Mouse (Mus musculus) CH12.LX (cell line): ENCODE measurements around the gene Ehmt2. TPM values are rescaled to one million over a fixed set of nuclear protein-coding genes. Genes with fewer than 3 reads are reported as not detected.

Source experiments
- DNase-seq: peaks from one replicate; pipeline ENCODE4 v3.0.0-alpha.2; 2013; ENCODE audit errors: extremely low read depth
- H3K27ac ChIP-seq: 2 replicates; pipeline ENCODE4 v1.5.1; 2012; ENCODE audit warnings: low read depth, mild to moderate bottlenecking, control low read depth, moderate library complexity; ENCODE audit not compliant: insufficient read depth
- H3K27me3 ChIP-seq: replicated peaks from 2 replicates; pipeline ENCODE3; 2012; ENCODE audit warnings: inconsistent platforms
- H3K36me3 ChIP-seq, 2 experiments: replicated peaks in 1 of 2; 2 replicates each; pipeline versions ENCODE3 to v1.6.1; 2012; ENCODE audit warnings: inconsistent platforms in 1 of 2, low read length in 1 of 2, mild to moderate bottlenecking in 1 of 2, mixed read lengths in 1 of 2, moderate library complexity in 1 of 2; ENCODE audit not compliant: control insufficient read depth in 1 of 2, insufficient read depth in 1 of 2
- H3K4me1 ChIP-seq, 2 experiments: 2 replicates each; pipeline ENCODE4 v1.6.1; 2012; ENCODE audit warnings: inconsistent platforms in 1 of 2, moderate library complexity in 1 of 2; ENCODE audit not compliant: insufficient read depth in 2 of 2, control insufficient read depth in 1 of 2
- H3K4me2 ChIP-seq: 2 replicates; pipeline ENCODE4 v1.6.1; 2012; ENCODE audit warnings: low read depth, mild to moderate bottlenecking, control low read depth; ENCODE audit not compliant: poor library complexity, insufficient read depth, severe bottlenecking
- H3K4me3 ChIP-seq, 3 experiments: fragments of 150-350 bp in 1 of 3; sonication (generic) in 1 of 3; replicated peaks in 1 of 3; 2 replicates each; pipeline versions ENCODE3 to v1.5.1; 2011 to 2012; ENCODE audit warnings: low read depth in 2 of 3, low read length in 2 of 3, mild to moderate bottlenecking in 2 of 3, moderate library complexity in 2 of 3, control low read depth in 1 of 3, improper control_type of control experiment in 1 of 3, inconsistent platforms in 1 of 3, mixed read lengths in 1 of 3; ENCODE audit not compliant: poor library complexity in 1 of 3
- H3K79me2 ChIP-seq: replicated peaks from 2 replicates; pipeline ENCODE4 v1.6.1; 2012; ENCODE audit warnings: mild to moderate bottlenecking, moderate library complexity; ENCODE audit not compliant: control insufficient read depth, poor library complexity, insufficient read depth, severe bottlenecking; ENCODE audit errors: extremely low read depth
- H3K9ac ChIP-seq: 2 replicates; pipeline ENCODE4 v1.6.1; 2012; ENCODE audit warnings: low read depth, mild to moderate bottlenecking, control low read depth, moderate library complexity; ENCODE audit not compliant: insufficient read depth
- H3K9me3 ChIP-seq: replicated peaks from 2 replicates; pipeline ENCODE3; 2012; ENCODE audit warnings: low read length, inconsistent platforms, mixed read lengths
- BHLHE40 ChIP-seq: IDR thresholded peaks from 2 replicates; pipeline ENCODE4 v1.6.1; 2011; ENCODE audit warnings: mild to moderate bottlenecking, low read depth, low read length, improper control_type of control experiment
- CHD2 ChIP-seq: IDR thresholded peaks from 2 replicates; pipeline ENCODE4 v1.6.1; 2011; ENCODE audit warnings: low read length, improper control_type of control experiment
- CTCF ChIP-seq, 2 experiments: IDR thresholded peaks in 1 of 2; conservative IDR thresholded peaks in 1 of 2; 2 replicates each; pipeline ENCODE4 v1.5.1; 2011 to 2012; ENCODE audit warnings: low read depth in 2 of 2, low read length in 2 of 2, improper control_type of control experiment in 1 of 2, inconsistent platforms in 1 of 2, mild to moderate bottlenecking in 1 of 2, moderate library complexity in 1 of 2
- E2F4 ChIP-seq: IDR thresholded peaks from 2 replicates; pipeline ENCODE4 v1.6.1; 2011; ENCODE audit warnings: low read depth, low read length, improper control_type of control experiment; ENCODE audit not compliant: insufficient replicate concordance
- ELF1 ChIP-seq: IDR thresholded peaks from 2 replicates; pipeline ENCODE4 v1.6.1; 2014; ENCODE audit warnings: low read depth, mild to moderate bottlenecking, inconsistent platforms, low read length, improper control_type of control experiment
- EP300 ChIP-seq: IDR thresholded peaks from 2 replicates; pipeline ENCODE4 v1.6.1; 2011; ENCODE audit warnings: low read length, improper control_type of control experiment
- ETS1 ChIP-seq: conservative IDR thresholded peaks from 2 replicates; pipeline ENCODE4 v1.6.1; 2012; ENCODE audit warnings: low read depth, mild to moderate bottlenecking, inconsistent platforms, low read length, improper control_type of control experiment, moderate library complexity
- GABPA ChIP-seq: IDR thresholded peaks from 2 replicates; pipeline ENCODE4 v1.6.1; 2012; ENCODE audit warnings: low read depth, low read length, improper control_type of control experiment, inconsistent platforms; ENCODE audit not compliant: insufficient replicate concordance
- JUN ChIP-seq: IDR thresholded peaks from 2 replicates; pipeline ENCODE4 v1.6.1; 2011; ENCODE audit warnings: low read depth, mild to moderate bottlenecking, low read length, improper control_type of control experiment, moderate library complexity; ENCODE audit not compliant: insufficient read depth
- JUND ChIP-seq: conservative IDR thresholded peaks from 2 replicates; pipeline ENCODE4 v1.6.1; 2011; ENCODE audit warnings: low read depth, low read length, improper control_type of control experiment
- MAZ ChIP-seq: IDR thresholded peaks from 2 replicates; pipeline ENCODE4 v1.6.1; 2012; ENCODE audit warnings: low read depth, mild to moderate bottlenecking, inconsistent platforms, low read length, improper control_type of control experiment, moderate library complexity
- MEF2A ChIP-seq: IDR thresholded peaks from 2 replicates; pipeline ENCODE4 v1.6.1; 2014; ENCODE audit warnings: low read depth, mild to moderate bottlenecking, inconsistent platforms, low read length, improper control_type of control experiment, borderline replicate concordance
- MXI1 ChIP-seq: IDR thresholded peaks from 2 replicates; pipeline ENCODE4 v1.6.1; 2011; ENCODE audit warnings: mild to moderate bottlenecking, low read depth, low read length, improper control_type of control experiment
- MYC ChIP-seq: IDR thresholded peaks from 2 replicates; pipeline ENCODE4 v1.6.1; 2011; ENCODE audit warnings: low read depth, mild to moderate bottlenecking, improper control_type of control experiment, low read length
- NRF1 ChIP-seq: IDR thresholded peaks from 2 replicates; pipeline ENCODE4 v1.6.1; 2014; ENCODE audit warnings: low read depth, mild to moderate bottlenecking, inconsistent platforms, low read length, improper control_type of control experiment, moderate library complexity
- POLR2AphosphoS2 ChIP-seq: IDR thresholded peaks from 2 replicates; pipeline ENCODE4 v1.6.1; 2011; ENCODE audit warnings: low read depth, low read length, improper control_type of control experiment
- RCOR1 ChIP-seq: conservative IDR thresholded peaks from 2 replicates; pipeline ENCODE4 v1.6.1; 2012; ENCODE audit warnings: low read depth, mild to moderate bottlenecking, inconsistent platforms, low read length, improper control_type of control experiment
- SIN3A ChIP-seq: IDR thresholded peaks from 2 replicates; pipeline ENCODE4 v1.6.1; 2012; ENCODE audit warnings: low read length, improper control_type of control experiment, inconsistent platforms
- SMC3 ChIP-seq: IDR thresholded peaks from 2 replicates; pipeline ENCODE4 v1.6.1; 2011; ENCODE audit warnings: low read depth, low read length, improper control_type of control experiment
- TCF12 ChIP-seq: IDR thresholded peaks from 2 replicates; pipeline ENCODE4 v1.6.1; 2014; ENCODE audit warnings: low read depth, mild to moderate bottlenecking, inconsistent platforms, low read length, improper control_type of control experiment
- UBTF ChIP-seq: IDR thresholded peaks from 2 replicates; pipeline ENCODE4 v1.6.1; 2012; ENCODE audit warnings: low read depth, mild to moderate bottlenecking, inconsistent platforms, low read length, improper control_type of control experiment, moderate library complexity
- USF1 ChIP-seq: IDR thresholded peaks from 2 replicates; pipeline ENCODE4 v1.6.1; 2014; ENCODE audit warnings: low read depth, mild to moderate bottlenecking, inconsistent platforms, low read length, improper control_type of control experiment
- USF2 ChIP-seq: conservative IDR thresholded peaks from 2 replicates; pipeline ENCODE4 v1.6.1; 2011; ENCODE audit warnings: low read depth, low read length, improper control_type of control experiment
- ZC3H11A ChIP-seq: IDR thresholded peaks from 2 replicates; pipeline ENCODE4 v1.6.1; 2012; ENCODE audit warnings: low read depth, mild to moderate bottlenecking, inconsistent platforms, low read length, improper control_type of control experiment
- ZMIZ1 ChIP-seq: IDR thresholded peaks from 2 replicates; pipeline ENCODE4 v1.6.1; 2012; ENCODE audit warnings: low read depth, mild to moderate bottlenecking, inconsistent platforms, low read length, improper control_type of control experiment
- ZNF384 ChIP-seq: IDR thresholded peaks from 2 replicates; pipeline ENCODE4 v1.6.1; 2012; ENCODE audit warnings: low read depth, low read length, improper control_type of control experiment, inconsistent platforms
- dilution Hi-C: fragments of 300-500 bp; cut with MboI; formaldehyde crosslinking; loops from 2 replicates; pipeline ENCODE4 v1.14.3; 2020; ENCODE audit warnings: low sequenced_read_pairs; ENCODE audit not compliant: extremely low pct_unique_long_range_greater_than_20kb, extremely low pct_ligation_motif_present
- in situ Hi-C: fragments of 300-500 bp; cut with MboI; formaldehyde crosslinking; loops from 3 replicates; pipeline ENCODE4 v1.14.3; 2019; ENCODE audit warnings: low sequenced_read_pairs, low pct_ligation_motif_present, low pct_unique_long_range_greater_than_20kb, mixed read lengths
- polyA plus RNA-seq: library from polyadenylated mRNA; unstranded; fragments of >175 nt; gene quantifications from 2 replicates; pipeline ENCODE4 v1.2.1, GENCODE M21; 2012; ENCODE audit warnings: low read depth; ENCODE audit not compliant: insufficient read length
- total RNA-seq, 2 experiments: library from RNA; depleted of rRNA; stranded (reverse); fragments of 300-350 nt in 1 of 2; fragments of >200 nt in 1 of 2; gene quantifications; 2 replicates each; pipeline ENCODE4 v1.2.3; 2012 to 2014

Ehmt2 gene
- total and polyA plus RNA-seq, 3 experiments: 73.5 to 150 (median 113) TPM

DNA sequence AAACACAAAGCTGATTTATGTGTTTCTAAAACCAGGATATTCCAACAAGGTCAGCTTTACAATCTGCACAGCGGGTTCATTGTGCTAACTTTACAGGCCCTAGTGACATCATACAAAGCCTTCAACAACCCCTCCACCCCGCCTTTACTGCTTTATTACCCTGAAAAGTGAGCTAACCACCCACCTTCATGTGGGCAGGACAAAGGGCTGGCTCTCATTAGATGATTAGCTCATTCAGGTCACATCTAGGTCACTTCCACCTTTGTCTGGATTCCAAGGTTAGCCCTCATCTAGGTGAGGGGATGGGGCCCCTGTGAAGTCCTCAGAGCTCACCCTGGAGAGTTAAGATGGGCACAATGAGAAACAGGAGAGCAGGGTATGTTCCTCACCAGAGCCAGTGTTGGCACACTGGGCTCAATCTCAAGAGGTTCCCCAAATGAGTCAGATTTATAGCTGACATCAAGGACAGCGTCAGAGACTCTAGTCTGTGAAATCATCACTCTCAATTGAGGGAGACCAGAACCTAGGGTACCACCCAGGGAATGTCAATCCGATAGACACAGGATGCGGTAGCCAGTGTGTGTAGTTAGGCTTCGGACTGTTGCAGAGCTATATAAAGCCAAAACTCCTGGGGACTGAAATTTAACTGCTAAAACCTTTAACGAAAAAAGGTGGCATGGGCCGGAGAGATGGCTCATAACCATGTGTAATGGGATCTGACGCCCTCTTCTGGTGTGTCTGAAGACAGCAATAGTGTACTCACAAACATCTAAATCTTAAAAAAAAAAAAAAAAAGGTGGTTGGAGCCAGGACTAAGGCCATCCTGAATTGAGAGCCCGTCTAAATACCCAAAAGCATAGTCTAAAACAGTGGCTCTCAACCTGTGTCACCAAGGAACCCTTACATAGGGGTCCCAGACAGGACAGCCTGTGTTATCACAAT, 52.5 kb downstream of the Ehmt2 start:
- peaks cover 15 to 29% of the 10 kb centered on the region in 2 experiments for H3K36me3 ChIP-seq
- TF ChIP-seq MAZ: no peak
- peak; percentile 26 to 43; a peak in 2 of 4 replicates for TF ChIP-seq CTCF (conservative IDR thresholded peaks at IDR 0.05 in 1 of 2, IDR thresholded peaks at IDR 0.05 in 1 of 2; ENCODE audit: low read depth in 2 of 2, low read length in 2 of 2)
- TF ChIP-seq CHD2: 0 out of 2 replicates have a peak, but pooled peaks have one; percentile 21
- TF ChIP-seq MYC: peak; percentile 81
- peak; percentile 25; the same call in 1 of the 2 replicates for TF ChIP-seq ZMIZ1
- no peak for TF ChIP-seq POLR2AphosphoS2
- peak; percentile 49; the same call in 1 of the 2 replicates for TF ChIP-seq SIN3A
- peak; percentile 78 for TF ChIP-seq ZNF384
- peak overlapping the region; percentile 92 for H3K9ac ChIP-seq
- dilution Hi-C loops (no loop called here), in situ Hi-C loops (no loop called here)
- H3K27me3 ChIP-seq: no peaks in the 10 kb centered on the region
- H3K27ac ChIP-seq: peak overlapping the region; percentile 51; the same call in 1 of the 2 replicates
- peaks cover 19% of the 10 kb centered on the region for H3K79me2 ChIP-seq
- H3K4me2 ChIP-seq: peak overlapping the region; percentile 87
- no peaks in the 10 kb centered on the region for H3K9me3 ChIP-seq
- DNase-seq: peak; percentile 37
- H3K4me1 ChIP-seq: peaks cover 10 to 19% of the 10 kb centered on the region in 2 experiments; a peak in 3 of 4 replicates
- H3K4me3 ChIP-seq: peak overlapping the region; percentile 87 to 98 (median 96)

DNA sequence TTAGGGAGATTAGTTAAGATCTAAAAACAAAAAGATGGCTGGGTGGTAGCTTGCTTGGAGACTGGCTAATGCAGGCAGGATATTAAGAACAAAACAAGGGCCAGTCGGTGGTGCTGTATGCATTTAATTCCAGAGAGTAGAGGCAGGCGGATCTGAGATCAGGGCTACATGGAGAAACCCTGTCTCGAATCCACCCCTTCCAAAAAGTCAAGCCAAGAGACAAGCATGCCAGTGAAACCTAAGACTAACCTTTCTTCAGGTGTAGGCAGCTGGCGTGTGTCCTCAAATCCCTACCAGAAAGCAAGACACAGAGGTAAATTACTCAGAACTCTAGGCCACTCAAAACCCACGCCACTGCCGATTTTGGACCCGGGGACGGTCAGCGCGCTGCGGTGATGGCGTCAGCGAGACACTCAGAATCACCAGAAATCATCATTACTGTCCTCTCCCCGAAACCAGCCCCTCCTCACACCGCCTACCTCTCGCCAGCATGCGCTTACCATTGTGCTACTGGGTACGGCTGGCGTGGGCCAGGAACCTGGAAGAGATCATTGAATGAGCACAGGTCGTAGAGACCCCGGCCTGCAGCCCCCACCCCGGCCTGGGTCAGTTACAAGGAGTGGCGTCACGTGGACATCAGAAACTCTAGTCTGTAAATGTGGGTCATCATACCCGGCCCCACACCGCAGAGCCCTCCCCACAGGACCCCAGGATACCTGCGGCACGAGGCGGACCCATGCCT, 53.5 kb downstream of the Ehmt2 start:
- Histone ChIP-seq H3K36me3 (peaks cover 15 to 29% of the 10 kb centered on the region in 2 experiments), H3K9ac (peak overlapping the region; percentile 92), H3K9me3 (no peaks in the 10 kb centered on the region), H3K27ac (peak overlapping the region; percentile 60; the same call in 1 of the 2 replicates), H3K79me2 (peaks cover 19% of the 10 kb centered on the region), H3K27me3 (no peaks in the 10 kb centered on the region), H3K4me1 (peaks cover 10 to 19% of the 10 kb centered on the region in 2 experiments; a peak in 3 of 4 replicates), H3K4me3 (peak overlapping the region; percentile 87 to 98 (median 96)), H3K4me2 (peak overlapping the region; percentile 87)
- dilution Hi-C loops: no loop called here
- DNase-seq: no peak
- in situ Hi-C loops: no loop called here
- TF ChIP-seq ZNF384 (no peak), ETS1 (no peak), NRF1 (no peak), SMC3 (no peak), GABPA (no peak), ELF1 (no peak), MAZ (no peak), MXI1 (no peak), USF2 (no peak), MEF2A (no peak), CHD2 (no peak), MYC (no peak), POLR2AphosphoS2 (peak; percentile 71), UBTF (no peak), ZMIZ1 (no peak), ZC3H11A (no peak), JUN (no peak), USF1 (peak; percentile 26), TCF12 (no peak), SIN3A (peak; percentile 56), E2F4 (no peak), JUND (no peak), EP300 (no peak), RCOR1 (0 out of 2 replicates have a peak, but pooled peaks have one; percentile 9), BHLHE40 (no peak)
